Mouse (Mus musculus) stomach, embryonic 15.5 days (tissue): ENCODE measurements around the gene Sh2b2. TPM values are rescaled to one million over a fixed set of nuclear protein-coding genes. Genes with fewer than 3 reads are reported as not detected.
A peak's percentile ranks its signal among the peaks of the same experiment; 100 is the strongest.

Experiments
- ATAC-seq: fragments of 200-750 bp; cut with Nextera tagmentation; 2 replicates; pipeline ENCODE4 v1.8.0; 2017; ENCODE audit warnings: low read depth, moderate number of reproducible peaks, moderate TSS enrichment; ENCODE audit not compliant: insufficient read depth, low FRiP score
- H3K27ac ChIP-seq: fragments of 300-500 bp; sonication (generic); 2 replicates; pipeline ENCODE4 v1.5.1; 2015; ENCODE audit warnings: mild to moderate bottlenecking, inconsistent platforms
- H3K27me3 ChIP-seq: fragments of 300-500 bp; sonication (generic); replicated peaks from 2 replicates; pipeline ENCODE4 v1.6.1; 2015; ENCODE audit warnings: inconsistent platforms
- H3K36me3 ChIP-seq: fragments of 300-500 bp; sonication (generic); 2 replicates; pipeline ENCODE4 v1.6.1; 2015; ENCODE audit warnings: inconsistent platforms
- H3K4me1 ChIP-seq: fragments of 300-500 bp; sonication (generic); 2 replicates; pipeline ENCODE4 v1.6.1; 2015; ENCODE audit warnings: inconsistent platforms
- H3K4me2 ChIP-seq: fragments of 300-500 bp; sonication (generic); 2 replicates; pipeline ENCODE4 v1.6.1; 2015; ENCODE audit warnings: mild to moderate bottlenecking, inconsistent platforms
- H3K4me3 ChIP-seq: fragments of 300-500 bp; sonication (generic); replicated peaks from 2 replicates; pipeline ENCODE4 v1.5.1; 2015; ENCODE audit warnings: inconsistent platforms
- H3K9ac ChIP-seq: fragments of 300-500 bp; sonication (generic); 2 replicates; pipeline ENCODE4 v1.6.1; 2015; ENCODE audit warnings: inconsistent platforms
- H3K9me3 ChIP-seq: fragments of 300-500 bp; sonication (generic); 2 replicates; pipeline ENCODE4 v1.6.1; 2016; ENCODE audit warnings: inconsistent platforms
- WGBS: fragments of 180-500 bp; shearing (Covaris S2); methylation state at CpG from one replicate; pipeline ENCODE4 v1.1.7; 2015; 5-methylcytosine and 5-hydroxymethylcytosine counted together
- polyA plus RNA-seq: library from polyadenylated mRNA; unstranded; fragments of >200 nt; fragmentation: Nextera tagmentation; extraction: Ambion mirVana; gene quantifications from 2 replicates; pipeline ENCODE4 v1.2.1, GENCODE M21; 2015

Sh2b2 gene
- polyA plus RNA-seq, 1 experiment from 2014 or later = 3.4 TPM

GRCm38 (mm10) chr5:136263342-136263741, 17.0 kb upstream of the Sh2b2 start:
- WGBS = 85% methylated on average over 4 of the region's 4 CpGs
- H3K36me3 ChIP-seq = no peaks in the 10 kb centered on the region

GRCm38 (mm10) chr5:136258919-136259318, 12.6 kb upstream of the Sh2b2 start:
- Histone ChIP-seq H3K36me3 (peaks cover 4% of the 10 kb centered on the region), H3K4me1 (no peaks in the 10 kb centered on the region), H3K27me3 (no peaks in the 10 kb centered on the region), H3K27ac (no peak overlapping the region), H3K9me3 (no peaks in the 10 kb centered on the region), H3K9ac (no peak overlapping the region), H3K4me2 (no peak overlapping the region), H3K4me3 (no peak overlapping the region)
- no peak for ATAC-seq
- 27% methylated on average over 6 of the region's 6 CpGs for WGBS

More at GRCm38 (mm10) chr5:136263342-136263741, 17.0 kb upstream of the Sh2b2 start:
- ATAC-seq = no peak
- H3K27me3 ChIP-seq = no peaks in the 10 kb centered on the region
- H3K9ac ChIP-seq = no peak overlapping the region
- no peaks in the 10 kb centered on the region for H3K9me3 ChIP-seq
- no peak overlapping the region for H3K27ac ChIP-seq
- H3K4me1 ChIP-seq = no peaks in the 10 kb centered on the region
- H3K4me3 ChIP-seq = no peak overlapping the region
- H3K4me2 ChIP-seq = no peak overlapping the region

- Histone ChIP-seq H3K4me3 (no peak overlapping the region), H3K36me3 (peaks cover 7% of the 10 kb centered on the region), H3K9me3 (no peaks in the 10 kb centered on the region), H3K27me3 (no peaks in the 10 kb centered on the region), H3K27ac (no peak overlapping the region), H3K9ac (no peak overlapping the region), H3K4me2 (no peak overlapping the region), H3K4me1 (no peaks in the 10 kb centered on the region)
- WGBS = 18% methylated on average over 17 of the region's 17 CpGs
- peak; percentile 23; the same call in 1 of the 2 replicates for ATAC-seq
Observed at GRCm38 (mm10) chr5:136252899-136253298, 6.5 kb upstream of the Sh2b2 start.

- H3K4me1 ChIP-seq = no peaks in the 10 kb centered on the region
- no peaks in the 10 kb centered on the region for H3K9me3 ChIP-seq
- no peak overlapping the region for H3K9ac ChIP-seq
- H3K27ac ChIP-seq = no peak overlapping the region
- no peak overlapping the region for H3K4me3 ChIP-seq
- H3K36me3 ChIP-seq = 0 out of 2 replicates have a peak, but pooled peaks cover 2% of the 10 kb centered on the region
- H3K27me3 ChIP-seq = no peaks in the 10 kb centered on the region
- ATAC-seq = no peak
- WGBS = 49% methylated on average over 7 of the region's 7 CpGs
- no peak overlapping the region for H3K4me2 ChIP-seq
Observed at GRCm38 (mm10) chr5:136251004-136251403, 4.6 kb upstream of the Sh2b2 start.

GRCm38 (mm10) chr5:136248441-136248840, 2.1 kb upstream of the Sh2b2 start:
- no peak overlapping the region for H3K9ac ChIP-seq
- no peaks in the 10 kb centered on the region for H3K9me3 ChIP-seq
- peaks cover 13% of the 10 kb centered on the region for H3K4me1 ChIP-seq
- 64% methylated on average over 6 of the region's 6 CpGs for WGBS
- H3K36me3 ChIP-seq = 0 out of 2 replicates have a peak, but pooled peaks cover 2% of the 10 kb centered on the region
- no peak overlapping the region for H3K4me2 ChIP-seq
- no peak overlapping the region for H3K27ac ChIP-seq
- no peaks in the 10 kb centered on the region for H3K27me3 ChIP-seq
- ATAC-seq = no peak
- H3K4me3 ChIP-seq = no peak overlapping the region

- ATAC-seq = no peak
- Histone ChIP-seq H3K36me3 (0 out of 2 replicates have a peak, but pooled peaks cover 2% of the 10 kb centered on the region), H3K4me3 (peak overlapping the region; percentile 75), H3K27ac (no peak overlapping the region; the same call in 1 of the 2 replicates), H3K27me3 (no peaks in the 10 kb centered on the region), H3K4me1 (peaks cover 13% of the 10 kb centered on the region), H3K4me2 (peak overlapping the region; percentile 96), H3K9me3 (no peaks in the 10 kb centered on the region), H3K9ac (no peak overlapping the region)
- WGBS = 18% methylated on average over 15 of the region's 15 CpGs
Observed at GRCm38 (mm10) chr5:136245541-136246451, 560 bp downstream of the Sh2b2 start.

GRCm38 (mm10) chr5:136244762-136245540, 1.4 kb downstream of the Sh2b2 start:
- H3K27me3 ChIP-seq = no peaks in the 10 kb centered on the region
- H3K36me3 ChIP-seq = no peaks in the 10 kb centered on the region
- H3K27ac ChIP-seq = peak overlapping the region; percentile 67
- peak overlapping the region; percentile 75 for H3K4me3 ChIP-seq
- ATAC-seq = peak; percentile 74
- H3K9me3 ChIP-seq = no peaks in the 10 kb centered on the region
- H3K9ac ChIP-seq = peak overlapping the region; percentile 62
- peak overlapping the region; percentile 96 for H3K4me2 ChIP-seq
- WGBS = under 1% methylated on average over 41 of the region's 57 CpGs
- peaks cover 18% of the 10 kb centered on the region for H3K4me1 ChIP-seq

GRCm38 (mm10) chr5:136243851-136244761, 2.2 kb downstream of the Sh2b2 start:
- peaks cover 18% of the 10 kb centered on the region for H3K4me1 ChIP-seq
- peak overlapping the region; percentile 67 for H3K27ac ChIP-seq
- H3K36me3 ChIP-seq = no peaks in the 10 kb centered on the region
- H3K27me3 ChIP-seq = no peaks in the 10 kb centered on the region
- ATAC-seq = peak; percentile 13; the same call in 1 of the 2 replicates
- H3K9me3 ChIP-seq = no peaks in the 10 kb centered on the region
- WGBS = under 1% methylated on average over 66 of the region's 67 CpGs
- peak overlapping the region; percentile 96 for H3K4me2 ChIP-seq
- peak overlapping the region; percentile 62 for H3K9ac ChIP-seq
- peak overlapping the region; percentile 75 for H3K4me3 ChIP-seq

- peaks cover 25% of the 10 kb centered on the region for H3K4me1 ChIP-seq
Observed at GRCm38 (mm10) chr5:136241161-136241560, 5.2 kb downstream of the Sh2b2 start.

GRCm38 (mm10) chr5:136240381-136240780, 6.0 kb downstream of the Sh2b2 start:
- Histone ChIP-seq H3K27ac (no peak overlapping the region), H3K4me2 (no peak overlapping the region), H3K36me3 (no peaks in the 10 kb centered on the region), H3K4me3 (no peak overlapping the region), H3K27me3 (no peaks in the 10 kb centered on the region; the same call in 1 of the 2 replicates), H3K9ac (no peak overlapping the region), H3K9me3 (no peaks in the 10 kb centered on the region), H3K4me1 (peaks cover 25% of the 10 kb centered on the region)
- no peak for ATAC-seq
- WGBS = 36% methylated on average over 1 of the region's 1 CpGs

More at GRCm38 (mm10) chr5:136241161-136241560, 5.2 kb downstream of the Sh2b2 start:
- Histone ChIP-seq H3K4me3 (no peak overlapping the region), H3K36me3 (no peaks in the 10 kb centered on the region), H3K27me3 (no peaks in the 10 kb centered on the region; the same call in 1 of the 2 replicates), H3K4me2 (no peak overlapping the region), H3K9me3 (no peaks in the 10 kb centered on the region), H3K27ac (no peak overlapping the region), H3K9ac (no peak overlapping the region)
- WGBS = 83% methylated on average over 6 of the region's 6 CpGs
- no peak for ATAC-seq

GRCm38 (mm10) chr5:136237607-136238006, 8.7 kb downstream of the Sh2b2 start:
- Histone ChIP-seq H3K4me2 (peak overlapping the region; percentile 59), H3K36me3 (no peaks in the 10 kb centered on the region), H3K4me1 (peaks cover 12% of the 10 kb centered on the region; the same call in 1 of the 2 replicates), H3K27me3 (peaks cover 4% of the 10 kb centered on the region; the same call in 1 of the 2 replicates), H3K4me3 (peak overlapping the region; percentile 27), H3K9me3 (no peaks in the 10 kb centered on the region), H3K27ac (no peak overlapping the region), H3K9ac (no peak overlapping the region)
- no peak for ATAC-seq
- WGBS = 7% methylated on average over 19 of the region's 19 CpGs
